Mouse (Mus musculus) ES-Bruce4 (cell line): ENCODE measurements around the gene BC049715. TPM values are rescaled to one million over a fixed set of nuclear protein-coding genes. Genes with fewer than 3 reads are reported as not detected.

ENCODE experiments used
- H3K27ac ChIP-seq: 2 replicates; pipeline ENCODE4 v1.5.1; 2012; ENCODE audit warnings: low read length, inconsistent platforms; ENCODE audit not compliant: insufficient read depth
- H3K27me3 ChIP-seq: 2 replicates; pipeline ENCODE4 v1.6.1; 2012; ENCODE audit warnings: mild to moderate bottlenecking, low read length, inconsistent platforms; ENCODE audit not compliant: control insufficient read depth, poor library complexity, insufficient read depth, severe bottlenecking
- H3K36me3 ChIP-seq: 2 replicates; pipeline ENCODE4 v1.6.1; 2012; ENCODE audit warnings: inconsistent platforms, mild to moderate bottlenecking, low read length, moderate library complexity; ENCODE audit not compliant: control insufficient read depth, poor library complexity, insufficient read depth, severe bottlenecking
- H3K4me1 ChIP-seq: one replicate; pipeline ENCODE4 v1.8.1; 2011; ENCODE audit warnings: low read length; ENCODE audit not compliant: control insufficient read depth, insufficient read depth
- H3K4me3 ChIP-seq: 2 replicates; pipeline ENCODE4 v1.5.1; 2011; ENCODE audit warnings: low read depth, mild to moderate bottlenecking, low read length
- H3K9ac ChIP-seq: 2 replicates; pipeline ENCODE4 v1.6.1; 2012; ENCODE audit warnings: low read depth, mild to moderate bottlenecking, inconsistent platforms; ENCODE audit not compliant: poor library complexity, severe bottlenecking
- H3K9me3 ChIP-seq: replicated peaks from 2 replicates; pipeline ENCODE4 v1.6.1; 2012; ENCODE audit warnings: mild to moderate bottlenecking, low read length, inconsistent platforms; ENCODE audit not compliant: control insufficient read depth, poor library complexity, insufficient read depth, severe bottlenecking
- CTCF ChIP-seq: IDR thresholded peaks from one replicate; pipeline ENCODE4 v1.8.1; 2011; ENCODE audit warnings: low read depth, low read length
- EP300 ChIP-seq: IDR thresholded peaks from 2 replicates; pipeline ENCODE4 v1.6.1; 2011; ENCODE audit warnings: low read depth, low read length; ENCODE audit not compliant: insufficient read depth
- POLR2A ChIP-seq: IDR thresholded peaks from one replicate; pipeline ENCODE4 v1.8.1; 2011; ENCODE audit warnings: low read length; ENCODE audit not compliant: insufficient read depth
- polyA plus RNA-seq: library from polyadenylated mRNA; stranded (reverse); fragments of >200 nt; gene quantifications from 2 replicates; pipeline ENCODE4 v1.2.4, GENCODE M21; 2011; ENCODE audit warnings: low read depth; ENCODE audit not compliant: missing spikeins, insufficient read depth, insufficient read length

The BC049715 gene
- polyA plus RNA-seq, 1 experiment, result 0.25 TPM

GRCm38 (mm10) chr6:136865360-136865759, 37.9 kb downstream of the BC049715 start:
- no peaks in the 10 kb centered on the region for H3K4me1 ChIP-seq
- H3K27ac ChIP-seq, result no peak overlapping the region
- no peaks in the 10 kb centered on the region for H3K36me3 ChIP-seq
- H3K9ac ChIP-seq, result no peak overlapping the region
- no peak overlapping the region for H3K4me3 ChIP-seq
- TF ChIP-seq CTCF, result no peak
- TF ChIP-seq EP300, result no peak
- TF ChIP-seq POLR2A, result no peak
- H3K27me3 ChIP-seq, result no peaks in the 10 kb centered on the region
- no peaks in the 10 kb centered on the region for H3K9me3 ChIP-seq

- TF ChIP-seq POLR2A (no peak), CTCF (no peak), EP300 (no peak)
- no peak overlapping the region for H3K4me3 ChIP-seq
Measured at GRCm38 (mm10) chr6:136866150-136866549, 38.7 kb downstream of the BC049715 start.

DNA sequence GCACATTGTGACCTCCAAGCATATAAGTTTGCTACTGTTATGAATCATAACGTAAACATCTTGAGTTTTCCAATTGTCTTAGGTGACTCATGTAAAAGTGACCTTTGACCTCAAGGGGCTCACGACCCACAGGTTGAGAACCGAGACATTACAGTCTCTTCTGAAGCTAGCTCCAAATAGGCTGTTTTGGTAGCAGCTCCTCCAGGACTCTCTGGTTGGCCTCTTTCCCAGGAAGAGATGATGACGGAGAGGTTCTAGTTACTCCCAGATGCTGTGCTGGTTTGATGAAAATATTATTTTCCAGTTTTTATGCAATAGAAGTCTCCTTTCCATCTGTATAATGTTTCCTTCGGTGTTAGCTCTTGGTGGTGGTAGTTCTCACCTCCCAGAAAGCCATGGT, 41.5 kb downstream of the BC049715 start:
- Histone ChIP-seq H3K36me3 (no peaks in the 10 kb centered on the region), H3K9me3 (no peaks in the 10 kb centered on the region), H3K4me1 (no peaks in the 10 kb centered on the region), H3K9ac (no peak overlapping the region), H3K27me3 (no peaks in the 10 kb centered on the region), H3K4me3 (no peak overlapping the region), H3K27ac (no peak overlapping the region)
- no peak for TF ChIP-seq CTCF
- no peak for TF ChIP-seq POLR2A
- no peak for TF ChIP-seq EP300

More at GRCm38 (mm10) chr6:136866150-136866549, 38.7 kb downstream of the BC049715 start:
- Histone ChIP-seq H3K9me3 (no peaks in the 10 kb centered on the region), H3K4me1 (no peaks in the 10 kb centered on the region), H3K36me3 (no peaks in the 10 kb centered on the region), H3K27me3 (no peaks in the 10 kb centered on the region), H3K9ac (no peak overlapping the region), H3K27ac (no peak overlapping the region)

DNA sequence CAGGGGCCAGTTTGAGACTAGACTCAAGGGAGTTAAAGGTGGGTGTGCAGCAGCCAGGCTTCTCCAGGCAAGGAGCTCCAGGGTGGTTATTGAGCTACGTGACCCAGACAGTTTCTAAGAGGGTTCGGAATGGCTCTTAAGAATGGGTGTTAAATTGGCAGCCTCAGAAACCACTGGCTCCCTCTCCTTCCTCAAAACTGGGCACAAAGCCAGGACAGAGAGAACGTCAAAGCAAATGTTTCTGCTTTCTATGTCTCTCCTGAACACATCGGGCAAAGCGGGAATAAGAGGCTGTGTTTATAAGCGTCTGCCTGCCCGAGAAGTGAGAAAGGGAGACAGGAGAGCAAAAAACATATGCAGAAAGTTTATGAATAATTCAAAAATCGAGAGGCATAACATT, 47.2 kb downstream of the BC049715 start:
- Histone ChIP-seq H3K9ac (no peak overlapping the region), H3K4me1 (no peaks in the 10 kb centered on the region), H3K27me3 (no peaks in the 10 kb centered on the region), H3K27ac (no peak overlapping the region), H3K36me3 (no peaks in the 10 kb centered on the region), H3K4me3 (no peak overlapping the region), H3K9me3 (no peaks in the 10 kb centered on the region)
- TF ChIP-seq POLR2A (no peak), EP300 (no peak), CTCF (no peak)

- Histone ChIP-seq H3K9ac (no peak within 1 kb of the TSS), H3K27me3 (no peaks in the 10 kb centered on the region), H3K27ac (no peak within 1 kb of the TSS), H3K9me3 (no peaks in the 10 kb centered on the region), H3K4me3 (no peak within 1 kb of the TSS), H3K4me1 (no peaks in the 10 kb centered on the region), H3K36me3 (no peaks in the 10 kb centered on the region)
- no peak for TF ChIP-seq CTCF
- no peak for TF ChIP-seq POLR2A
- TF ChIP-seq EP300, result no peak
Measured at GRCm38 (mm10) chr6:136875670-136876069, 48.2 kb downstream of the BC049715 start, which contains the start of gene Mgp. Gene Mgp, minus strand, starts transcription at chr6:136875823.

GRCm38 (mm10) chr6:136881678-136882077, 54.3 kb downstream of the BC049715 start:
- Histone ChIP-seq H3K9me3 (no peaks in the 10 kb centered on the region), H3K4me1 (no peaks in the 10 kb centered on the region), H3K9ac (no peak overlapping the region), H3K36me3 (no peaks in the 10 kb centered on the region), H3K27me3 (no peaks in the 10 kb centered on the region), H3K4me3 (no peak overlapping the region), H3K27ac (no peak overlapping the region)
- TF ChIP-seq CTCF (no peak), EP300 (no peak), POLR2A (no peak)
